Mouse (Mus musculus): Measurements from ENCODE around the gene Cryzl2. TPM values are rescaled to one million over a fixed set of nuclear protein-coding genes. Genes with fewer than 3 reads are reported as not detected.

Cryzl2 gene
- total RNA-seq, 2 experiments from 2014 or later = 4.7 to 9.2 TPM

DNA sequence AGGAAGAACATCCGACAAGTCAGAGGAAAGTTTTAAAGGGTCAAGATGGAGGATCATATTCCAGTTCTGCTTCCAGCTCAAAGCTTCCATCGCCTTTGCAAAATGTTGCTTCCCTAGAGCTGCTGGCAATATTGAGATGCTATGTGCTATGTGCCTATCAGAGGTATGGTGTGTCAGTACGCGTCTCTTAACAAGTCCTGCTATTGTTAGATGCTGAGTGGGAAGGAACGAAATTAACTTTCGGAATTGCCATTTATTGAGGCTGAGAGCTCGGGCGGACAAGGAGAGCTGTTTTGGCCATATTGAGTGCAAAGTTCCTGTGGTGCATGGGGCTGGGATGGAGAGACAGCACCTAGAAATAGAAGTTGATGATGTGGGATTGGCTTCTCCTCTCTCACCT is 9.5 kb downstream of the Cryzl2 start:
- ATAC-seq (replicated peaks; ENCODE audit: low FRiP score, poor library complexity, severe bottlenecking) = no peak

DNA sequence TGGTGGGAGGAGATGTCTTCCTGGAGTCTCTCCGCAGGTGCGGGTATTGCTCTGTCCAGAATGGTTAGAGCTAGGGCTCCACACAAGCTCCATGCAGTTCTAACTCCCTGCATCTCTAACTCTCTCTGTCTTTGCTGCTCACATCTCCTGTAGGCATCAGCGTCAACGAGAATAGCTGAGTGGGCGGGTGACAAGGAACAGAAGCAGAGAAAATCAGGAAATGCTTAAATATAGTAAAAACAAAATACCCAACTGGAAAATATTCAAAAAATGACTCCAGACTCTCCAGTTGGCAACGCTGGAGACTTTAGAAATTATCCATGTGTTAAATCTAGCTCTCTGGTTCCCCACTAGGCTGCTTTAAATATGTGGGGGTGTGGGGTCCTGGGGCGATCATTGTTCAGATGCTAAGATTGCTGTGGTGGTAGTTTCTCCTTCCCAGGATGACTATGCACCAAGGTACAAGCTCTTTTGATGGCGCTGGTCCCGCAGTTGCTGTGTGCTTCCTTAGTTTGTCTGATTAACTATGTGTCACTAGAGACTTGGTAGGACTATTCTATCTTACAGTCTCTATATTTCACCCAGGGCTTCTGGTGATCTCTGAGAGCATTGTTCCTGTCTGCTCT is 12.5 kb downstream of the Cryzl2 start:
- no peak for ATAC-seq (replicated peaks; ENCODE audit: low FRiP score, poor library complexity, severe bottlenecking)

- ATAC-seq (replicated peaks; ENCODE audit: low FRiP score, poor library complexity, severe bottlenecking) = no peak
Measured at GRCm38 (mm10) chr1:157472716-157473115, 14.3 kb downstream of the Cryzl2 start.

- ATAC-seq (replicated peaks; ENCODE audit: low FRiP score, poor library complexity, severe bottlenecking) = no peak
Measured at GRCm38 (mm10) chr1:157474865-157475264, 16.5 kb downstream of the Cryzl2 start.

- no peak for ATAC-seq (replicated peaks; ENCODE audit: low FRiP score, poor library complexity, severe bottlenecking)
Measured at GRCm38 (mm10) chr1:157476231-157476630, 17.9 kb downstream of the Cryzl2 start.

- ATAC-seq (replicated peaks; ENCODE audit: low FRiP score, poor library complexity, severe bottlenecking) = no peak
Measured at GRCm38 (mm10) chr1:157480090-157480489, 21.7 kb downstream of the Cryzl2 start.

GRCm38 (mm10) chr1:157480901-157481300 is 22.5 kb downstream of the Cryzl2 start:
- no peak for ATAC-seq (replicated peaks; ENCODE audit: low FRiP score, poor library complexity, severe bottlenecking)

GRCm38 (mm10) chr1:157481666-157482065 is 23.3 kb downstream of the Cryzl2 start:
- ATAC-seq (replicated peaks; ENCODE audit: low FRiP score, poor library complexity, severe bottlenecking) = no peak

DNA sequence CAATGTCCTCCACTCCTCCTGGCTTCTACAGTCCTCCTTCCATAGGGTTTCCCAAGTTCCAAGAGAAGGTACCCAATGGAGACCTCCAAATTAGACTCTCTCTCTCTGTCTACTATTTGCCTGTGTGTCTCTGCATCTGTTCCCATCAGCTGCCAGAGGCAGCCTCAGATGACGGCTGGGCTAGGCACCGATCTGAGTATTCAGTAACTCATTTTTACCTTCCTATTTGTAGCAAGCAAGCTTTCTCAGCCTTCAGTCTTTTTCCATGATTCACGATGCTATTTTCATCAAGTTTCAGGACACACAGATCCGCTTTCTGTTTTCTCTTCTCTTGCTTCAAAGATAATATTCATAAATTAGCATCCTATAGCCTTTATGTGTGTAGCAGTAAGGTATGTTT is 25.8 kb downstream of the Cryzl2 start:
- no peak for ATAC-seq (replicated peaks; ENCODE audit: low FRiP score, poor library complexity, severe bottlenecking)

DNA sequence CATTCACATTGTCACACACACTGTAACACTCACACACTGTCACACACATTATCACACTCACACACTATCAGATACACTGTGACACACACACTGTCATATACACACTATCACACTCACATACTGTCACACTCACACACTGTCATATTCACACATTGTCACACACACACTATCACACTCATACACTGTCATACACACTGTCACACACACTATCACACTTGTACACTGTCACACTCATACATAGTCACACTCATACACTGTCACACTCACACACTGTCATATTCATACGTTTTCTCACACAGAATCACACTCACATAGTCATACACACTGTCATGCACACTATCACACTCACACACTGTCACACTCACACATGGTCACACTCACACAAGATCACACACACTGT is 42.3 kb downstream of the Cryzl2 start:
- ATAC-seq (replicated peaks; ENCODE audit: low FRiP score, poor library complexity, severe bottlenecking) = no peak

- ATAC-seq (replicated peaks; ENCODE audit: low FRiP score, poor library complexity, severe bottlenecking) = no peak
Measured at GRCm38 (mm10) chr1:157501352-157501945, 43.1 kb downstream of the Cryzl2 start.

- no peak for ATAC-seq (replicated peaks; ENCODE audit: low FRiP score, poor library complexity, severe bottlenecking)
Measured at GRCm38 (mm10) chr1:157503071-157503470, 44.7 kb downstream of the Cryzl2 start.

- no peak for ATAC-seq (replicated peaks; ENCODE audit: low FRiP score, poor library complexity, severe bottlenecking)
Measured at GRCm38 (mm10) chr1:157506522-157506921, 48.1 kb downstream of the Cryzl2 start, which contains the start of gene Sec16b. TSS of gene Sec16b (plus strand) at chr1:157506728.

DNA sequence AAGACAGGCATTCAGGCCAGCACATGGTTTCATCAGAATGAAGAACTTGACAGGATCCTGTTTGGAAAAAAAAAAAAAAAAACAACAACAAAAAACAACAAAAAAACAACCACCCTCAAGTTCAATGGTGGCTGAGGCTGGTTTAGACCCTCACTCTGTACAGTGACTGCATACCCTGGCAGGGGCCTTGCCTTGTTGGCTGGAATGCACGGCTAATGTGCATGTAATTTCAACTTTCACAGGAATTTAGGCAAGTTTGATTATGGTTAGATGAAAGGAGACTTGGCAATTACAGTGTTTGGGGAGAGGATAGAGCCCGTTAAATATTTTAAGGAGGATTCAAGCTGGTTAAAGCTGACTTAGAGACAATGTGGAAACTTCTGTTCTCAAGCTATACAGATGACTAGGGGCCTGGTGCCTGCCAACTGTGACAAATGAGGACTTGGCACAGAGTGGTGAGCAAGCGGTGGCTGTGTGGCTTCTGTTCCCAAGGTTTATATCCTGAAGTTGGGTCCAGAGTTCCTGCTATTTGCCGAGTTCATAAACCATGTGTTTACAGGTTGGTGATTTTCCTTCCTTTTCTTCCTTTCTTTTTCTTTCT is 48.7 kb downstream of the Cryzl2 start:
- no peak for ATAC-seq (replicated peaks; ENCODE audit: low FRiP score, poor library complexity, severe bottlenecking)

DNA sequence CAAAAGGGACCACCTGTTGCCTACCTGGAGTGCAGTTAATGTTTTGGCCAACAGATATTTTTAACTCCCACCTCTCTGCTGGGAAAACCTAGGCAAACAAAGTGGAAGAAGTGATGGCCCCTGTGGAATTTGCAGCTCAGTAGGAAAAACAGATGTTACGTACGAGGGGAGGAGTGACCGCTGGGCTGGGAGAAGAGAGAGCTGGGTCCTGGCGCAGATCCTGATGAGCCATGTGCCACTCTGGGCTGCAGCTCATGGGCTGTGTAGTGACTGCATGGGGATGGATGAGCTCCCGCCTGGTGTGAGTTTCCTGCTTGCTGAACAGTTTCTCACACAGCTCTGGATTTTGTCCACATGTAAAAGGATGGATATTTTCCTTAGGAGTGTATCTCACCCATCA is 49.4 kb downstream of the Cryzl2 start:
- no peak for ATAC-seq (replicated peaks; ENCODE audit: low FRiP score, poor library complexity, severe bottlenecking)

- no peak for ATAC-seq (replicated peaks; ENCODE audit: low FRiP score, poor library complexity, severe bottlenecking)
Measured at GRCm38 (mm10) chr1:157512690-157513448, 54.5 kb downstream of the Cryzl2 start.

DNA sequence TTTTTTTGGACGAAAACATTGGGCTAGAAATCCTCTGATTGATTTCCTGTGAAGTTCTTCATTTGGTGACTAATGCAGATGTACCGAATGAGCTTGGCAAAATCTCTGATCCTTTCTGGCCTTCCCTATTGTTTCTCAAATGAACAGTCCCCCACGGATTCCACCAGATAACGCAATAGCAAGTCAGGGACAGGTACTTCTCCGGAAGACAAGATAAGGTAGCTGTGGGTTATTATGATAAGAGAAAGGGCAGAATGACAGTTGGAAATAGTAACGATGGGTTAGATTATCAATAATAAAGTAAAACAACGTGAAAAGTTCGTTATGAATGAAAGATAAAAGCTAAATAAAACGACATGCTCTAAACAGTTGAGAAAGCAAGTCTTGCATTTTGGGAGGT is 55.2 kb downstream of the Cryzl2 start:
- ATAC-seq (replicated peaks; ENCODE audit: low FRiP score, poor library complexity, severe bottlenecking) = no peak

GRCm38 (mm10) chr1:157514298-157514697 is 55.9 kb downstream of the Cryzl2 start:
- ATAC-seq (replicated peaks; ENCODE audit: low FRiP score, poor library complexity, severe bottlenecking) = no peak

- no peak for ATAC-seq (replicated peaks; ENCODE audit: low FRiP score, poor library complexity, severe bottlenecking)
Measured at GRCm38 (mm10) chr1:157516838-157517808, 58.7 kb downstream of the Cryzl2 start.

- ATAC-seq (replicated peaks; ENCODE audit: low FRiP score, poor library complexity, severe bottlenecking) = no peak
Measured at GRCm38 (mm10) chr1:157518111-157518523, 59.7 kb downstream of the Cryzl2 start.
